Mouse (Mus musculus) intestine, embryonic 14.5 days (tissue): Measurements from ENCODE around the gene Cdk17. TPM values are rescaled to one million over a fixed set of nuclear protein-coding genes. Genes with fewer than 3 reads are reported as not detected.

Experiments used
- ATAC-seq: fragments of 200-750 bp; cut with Nextera tagmentation; replicated peaks from 2 replicates; pipeline ENCODE4 v1.8.0; 2017; ENCODE audit warnings: low read depth, moderate number of reproducible peaks, moderate TSS enrichment, moderate library complexity; ENCODE audit not compliant: low FRiP score, low TSS enrichment
- DNase-seq: peaks from one replicate; pipeline ENCODE4 v3.0.0-alpha.2; 2018; ENCODE audit warnings: low spot score
- H3K27ac ChIP-seq: fragments of 300-500 bp; sonication (generic); 2 replicates; pipeline ENCODE4 v1.5.1; 2014; ENCODE audit warnings: low read depth, mild to moderate bottlenecking, control low read depth
- H3K27me3 ChIP-seq: fragments of 300-500 bp; sonication (generic); replicated peaks from 2 replicates; pipeline ENCODE4 v1.6.1; 2014; ENCODE audit warnings: low read length, control low read depth; ENCODE audit not compliant: control insufficient read depth, insufficient read depth
- H3K36me3 ChIP-seq: fragments of 300-500 bp; sonication (generic); 2 replicates; pipeline ENCODE4 v1.6.1; 2014; ENCODE audit warnings: low read length, control low read depth; ENCODE audit not compliant: control insufficient read depth, insufficient read depth
- H3K4me1 ChIP-seq: fragments of 300-500 bp; sonication (generic); replicated peaks from 2 replicates; pipeline ENCODE4 v1.6.1; 2014; ENCODE audit warnings: low read length, control low read depth, mixed read lengths; ENCODE audit not compliant: control insufficient read depth, insufficient read depth
- H3K4me2 ChIP-seq: fragments of 300-500 bp; sonication (generic); 2 replicates; pipeline ENCODE4 v1.6.1; 2014; ENCODE audit warnings: low read length
- H3K4me3 ChIP-seq: fragments of 300-500 bp; sonication (generic); 2 replicates; pipeline ENCODE4 v1.5.1; 2014; ENCODE audit warnings: low read depth, low read length, control low read depth, mixed read lengths
- H3K9ac ChIP-seq: fragments of 300-500 bp; sonication (generic); 2 replicates; pipeline ENCODE4 v1.6.1; 2014; ENCODE audit warnings: mild to moderate bottlenecking, low read length
- H3K9me3 ChIP-seq: fragments of 300-500 bp; sonication (generic); 2 replicates; pipeline ENCODE4 v1.6.1; 2016; ENCODE audit warnings: low read length, control low read depth; ENCODE audit not compliant: control insufficient read depth
- WGBS: fragments of 180-500 bp; shearing (Covaris S2); extraction: QIAGEN DNeasy Blood & Tissue Kit; methylation state at CpG from one replicate; pipeline ENCODE4 v1.1.7; 2014; 5-methylcytosine and 5-hydroxymethylcytosine counted together
- polyA plus RNA-seq: library from polyadenylated mRNA; unstranded; fragments of >200 nt; fragmentation: Nextera tagmentation; extraction: Ambion mirVana; gene quantifications from 2 replicates; pipeline ENCODE4 v1.2.1, GENCODE M21; 2014

Gene Cdk17
- 21.9 and 23.6 TPM in 2 replicates for polyA plus RNA-seq

DNA sequence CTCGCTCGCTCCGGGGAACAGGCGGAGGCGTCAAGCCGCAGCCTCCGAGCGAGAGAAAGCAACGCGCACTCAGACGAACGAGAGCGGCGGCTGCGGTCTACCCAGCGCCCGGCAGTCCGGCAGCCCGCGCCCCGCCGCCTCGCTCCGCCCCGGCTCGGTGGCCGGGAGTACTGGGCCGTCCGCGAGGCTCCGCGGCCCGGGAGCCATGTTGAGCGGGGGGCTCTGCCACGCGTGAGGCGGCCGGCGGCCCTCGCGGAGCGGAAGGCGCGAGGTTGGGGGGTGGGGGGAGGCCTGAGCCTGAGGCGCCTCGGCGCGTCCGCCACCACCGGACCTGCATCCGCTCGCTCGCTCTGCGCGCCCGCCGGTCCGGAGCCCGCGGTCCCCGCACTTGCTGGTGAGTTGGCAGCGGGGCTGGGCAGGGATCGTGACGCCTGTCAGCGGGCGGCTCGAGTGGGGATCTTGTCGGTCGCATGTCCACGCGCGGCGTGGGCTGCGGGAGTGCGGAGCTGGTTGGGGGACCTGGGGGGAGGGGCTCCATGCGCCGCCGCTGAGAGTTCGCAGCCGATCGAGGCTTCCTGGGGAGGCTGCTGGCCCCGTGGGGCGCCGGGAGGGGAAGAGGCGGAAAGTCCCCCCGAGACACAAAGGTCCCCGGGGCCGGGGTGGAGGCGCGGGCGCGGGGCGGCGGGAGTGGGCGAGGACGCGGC is at the start of gene Cdk17:
Cdk17 (plus strand) TSS at position 69 of the 704 bp plus-strand sequence.
- no peaks in the 10 kb centered on the region for H3K36me3 ChIP-seq
- peaks cover 32% of the 10 kb centered on the region for H3K4me1 ChIP-seq
- peak within 1 kb of the TSS; percentile 70 for H3K4me2 ChIP-seq
- peak within 1 kb of the TSS; percentile 99 for H3K27ac ChIP-seq
- peak within 1 kb of the TSS; percentile 98 for H3K9ac ChIP-seq
- peak within 1 kb of the TSS; percentile 94 for H3K4me3 ChIP-seq
- ATAC-seq (peak; percentile 79), DNase-seq (peak; percentile 88)
- H3K27me3 ChIP-seq: no peaks in the 10 kb centered on the region
- no peaks in the 10 kb centered on the region for H3K9me3 ChIP-seq
- under 1% methylated on average over 88 of the region's 97 CpGs for WGBS

DNA sequence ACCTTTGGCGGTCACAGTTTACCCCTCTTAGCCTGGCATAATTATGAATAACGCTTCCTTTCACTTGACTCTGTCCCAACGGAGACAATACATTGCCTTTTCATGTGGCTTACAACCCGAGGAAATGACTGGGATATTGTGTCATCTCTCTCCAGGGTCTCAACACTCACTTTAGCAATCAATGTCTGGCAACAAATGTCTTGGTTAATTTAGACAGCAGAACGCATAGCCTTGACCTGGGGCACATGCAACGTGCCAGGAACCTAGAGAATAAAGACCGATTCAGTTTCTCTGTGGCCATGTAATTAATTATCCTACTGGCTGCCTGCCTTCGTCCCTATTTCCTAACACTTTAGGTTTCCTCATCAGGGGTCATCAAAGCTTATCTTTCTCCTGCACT is 49.3 kb upstream of the Cdk17 start:
- Histone ChIP-seq H3K9ac (no peak overlapping the region), H3K27ac (no peak overlapping the region), H3K4me3 (no peak overlapping the region), H3K4me2 (no peak overlapping the region), H3K36me3 (no peaks in the 10 kb centered on the region), H3K4me1 (no peaks in the 10 kb centered on the region), H3K9me3 (no peaks in the 10 kb centered on the region), H3K27me3 (no peaks in the 10 kb centered on the region)
- ATAC-seq: no peak
- DNase-seq: no peak
- WGBS: 71% methylated on average over 8 of the region's 8 CpGs

- H3K27ac ChIP-seq: no peak overlapping the region
- WGBS: 95% methylated on average over 6 of the region's 6 CpGs
- no peak overlapping the region for H3K4me2 ChIP-seq
- H3K9me3 ChIP-seq: no peaks in the 10 kb centered on the region
- no peaks in the 10 kb centered on the region for H3K27me3 ChIP-seq
- H3K36me3 ChIP-seq: no peaks in the 10 kb centered on the region
- no peak for DNase-seq
- no peak overlapping the region for H3K9ac ChIP-seq
- ATAC-seq: no peak
- no peaks in the 10 kb centered on the region for H3K4me1 ChIP-seq
- no peak overlapping the region for H3K4me3 ChIP-seq
Observed at GRCm38 (mm10) chr10:93112021-93112420, 48.7 kb upstream of the Cdk17 start.

- 78% methylated on average over 8 of the region's 8 CpGs for WGBS
- Histone ChIP-seq H3K4me3 (no peak overlapping the region), H3K36me3 (no peaks in the 10 kb centered on the region), H3K4me2 (no peak overlapping the region), H3K4me1 (no peaks in the 10 kb centered on the region), H3K9me3 (no peaks in the 10 kb centered on the region), H3K27ac (no peak overlapping the region), H3K27me3 (no peaks in the 10 kb centered on the region), H3K9ac (no peak overlapping the region)
- ATAC-seq (no peak), DNase-seq (no peak)
Observed at GRCm38 (mm10) chr10:93113968-93114367, 46.7 kb upstream of the Cdk17 start.

DNA sequence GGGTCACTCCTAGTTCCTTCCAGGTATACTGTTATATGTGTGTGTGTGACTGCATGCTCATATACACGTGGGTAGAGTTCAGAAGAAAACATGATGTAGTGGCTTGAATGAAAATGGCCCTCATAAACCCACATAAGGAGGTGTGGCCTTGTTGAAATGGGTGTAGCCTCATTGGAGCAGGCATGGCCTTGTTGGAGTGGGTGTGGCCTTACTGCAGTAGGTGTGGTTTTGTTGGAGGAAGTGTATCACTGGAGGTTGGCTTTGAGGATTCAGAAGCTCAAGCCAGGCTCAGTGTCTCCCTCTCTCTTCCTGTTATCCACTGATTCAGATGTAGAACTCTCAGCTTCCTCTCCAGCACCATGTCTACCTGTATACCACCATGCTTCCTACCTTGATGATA is 45.9 kb upstream of the Cdk17 start:
- DNase-seq (no peak), ATAC-seq (no peak)
- H3K27me3 ChIP-seq: no peaks in the 10 kb centered on the region
- no peaks in the 10 kb centered on the region for H3K9me3 ChIP-seq
- no peak overlapping the region for H3K4me2 ChIP-seq
- H3K36me3 ChIP-seq: no peaks in the 10 kb centered on the region
- no peak overlapping the region for H3K9ac ChIP-seq
- no peak overlapping the region for H3K4me3 ChIP-seq
- WGBS: 67% methylated on average over 1 of the region's 1 CpGs
- no peak overlapping the region for H3K27ac ChIP-seq
- no peaks in the 10 kb centered on the region for H3K4me1 ChIP-seq

DNA sequence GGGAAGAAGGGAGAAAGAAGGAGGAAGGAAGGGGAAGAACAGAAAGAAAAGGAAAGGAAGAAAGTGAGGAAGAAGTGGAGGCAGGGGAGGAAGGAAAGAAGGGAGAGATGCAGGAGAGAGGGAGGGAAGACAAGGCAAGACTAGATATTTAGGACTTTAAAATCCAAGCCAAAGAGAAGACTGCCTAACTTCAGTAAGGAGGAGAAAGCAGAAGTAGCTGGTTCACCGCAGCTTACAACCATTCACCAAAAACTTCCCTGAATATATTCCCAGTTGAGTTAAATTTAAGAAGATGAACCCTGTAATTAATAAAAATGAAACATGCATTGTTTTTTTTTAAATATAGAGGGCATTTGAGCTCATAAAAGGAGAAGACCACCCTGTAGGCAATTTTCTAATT is 44.9 kb upstream of the Cdk17 start:
- Histone ChIP-seq H3K27ac (no peak overlapping the region), H3K4me1 (no peaks in the 10 kb centered on the region), H3K4me2 (no peak overlapping the region), H3K36me3 (no peaks in the 10 kb centered on the region), H3K9ac (no peak overlapping the region), H3K9me3 (no peaks in the 10 kb centered on the region), H3K4me3 (no peak overlapping the region), H3K27me3 (no peaks in the 10 kb centered on the region)
- DNase-seq: no peak
- 85% methylated on average over 1 of the region's 1 CpGs for WGBS
- ATAC-seq: no peak

GRCm38 (mm10) chr10:93116636-93117035 is 44.0 kb upstream of the Cdk17 start:
- 78% methylated on average over 3 of the region's 3 CpGs for WGBS
- ATAC-seq: no peak
- no peak overlapping the region for H3K4me2 ChIP-seq

GRCm38 (mm10) chr10:93119809-93120208 is 40.9 kb upstream of the Cdk17 start:
- Histone ChIP-seq H3K9ac (no peak overlapping the region), H3K27me3 (no peaks in the 10 kb centered on the region), H3K4me1 (no peaks in the 10 kb centered on the region), H3K9me3 (no peaks in the 10 kb centered on the region), H3K4me2 (no peak overlapping the region), H3K27ac (no peak overlapping the region), H3K4me3 (no peak overlapping the region), H3K36me3 (no peaks in the 10 kb centered on the region)
- ATAC-seq (no peak), DNase-seq (no peak)
- WGBS: 62% methylated on average over 5 of the region's 5 CpGs

More at GRCm38 (mm10) chr10:93116636-93117035, 44.0 kb upstream of the Cdk17 start:
- Histone ChIP-seq H3K27me3 (no peaks in the 10 kb centered on the region), H3K4me3 (no peak overlapping the region), H3K36me3 (no peaks in the 10 kb centered on the region), H3K4me1 (no peaks in the 10 kb centered on the region), H3K9me3 (no peaks in the 10 kb centered on the region), H3K27ac (no peak overlapping the region), H3K9ac (no peak overlapping the region)
- no peak for DNase-seq

DNA sequence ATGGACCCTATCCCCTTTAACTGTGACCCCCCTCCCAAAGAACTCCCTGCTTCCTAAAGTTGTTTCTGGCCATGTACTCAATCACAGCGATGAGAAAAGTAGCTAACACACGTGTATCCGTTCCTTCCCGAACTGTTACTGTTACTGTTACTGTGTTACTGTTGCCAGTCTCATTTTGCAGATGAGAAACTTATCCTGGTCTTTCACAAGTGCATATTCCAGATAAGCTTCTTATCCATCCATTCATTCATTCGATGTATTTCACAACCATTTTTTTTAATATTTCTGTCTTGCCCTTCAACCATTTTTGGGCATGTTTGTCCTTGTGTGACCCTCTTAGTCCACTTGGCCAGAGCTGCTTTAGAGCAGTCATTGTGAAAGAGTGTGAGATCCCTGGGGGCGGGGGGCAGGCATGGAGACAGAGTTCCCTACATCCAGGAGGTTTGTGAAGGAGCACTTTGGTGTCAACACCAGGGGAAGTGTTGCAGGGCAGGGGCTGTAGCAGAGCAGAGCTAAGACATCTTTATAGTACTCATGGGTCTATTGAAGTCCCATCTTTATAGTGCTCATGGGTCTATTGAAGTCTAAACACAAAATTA is 39.3 kb upstream of the Cdk17 start:
- 91% methylated on average over 6 of the region's 6 CpGs for WGBS

More for the DNA sequence above, 39.3 kb upstream of the Cdk17 start:
- no peaks in the 10 kb centered on the region for H3K36me3 ChIP-seq
- H3K27me3 ChIP-seq: no peaks in the 10 kb centered on the region
- no peak for ATAC-seq
- no peak overlapping the region for H3K27ac ChIP-seq
- H3K4me2 ChIP-seq: no peak overlapping the region
- DNase-seq: no peak
- no peak overlapping the region for H3K9ac ChIP-seq
- H3K9me3 ChIP-seq: no peaks in the 10 kb centered on the region
- H3K4me1 ChIP-seq: no peaks in the 10 kb centered on the region
- no peak overlapping the region for H3K4me3 ChIP-seq
